Mouse (Mus musculus) ES-E14 (cell line): ENCODE results near the gene Il4ra. TPM values are rescaled to one million over a fixed set of nuclear protein-coding genes. Genes with fewer than 3 reads are reported as not detected.

Experiments
- DNase-seq: peaks from one replicate; pipeline ENCODE4 v3.0.0-alpha.2; 2013; ENCODE audit warnings: low read depth, low spot score
- H3K27ac ChIP-seq: 2 replicates; pipeline ENCODE4 v1.5.1; 2012; ENCODE audit warnings: low read depth, mild to moderate bottlenecking, low read length, moderate library complexity, mixed read lengths; ENCODE audit not compliant: poor library complexity, insufficient read depth, severe bottlenecking
- H3K36me3 ChIP-seq: 2 replicates; pipeline ENCODE4 v1.6.1; 2012; ENCODE audit warnings: mild to moderate bottlenecking, low read length, moderate library complexity, mixed read lengths; ENCODE audit not compliant: control insufficient read depth, poor library complexity, insufficient read depth, severe bottlenecking
- H3K4me1 ChIP-seq, 2 experiments: fragments of 150-350 bp in 1 of 2; sonication (generic) in 1 of 2; 2 replicates each; pipeline ENCODE4 v1.6.1; 2012; ENCODE audit warnings: low read length in 2 of 2, mild to moderate bottlenecking in 1 of 2, mixed read lengths in 1 of 2; ENCODE audit not compliant: control insufficient read depth in 2 of 2, insufficient read depth in 2 of 2, poor library complexity in 1 of 2
- H3K4me3 ChIP-seq, 2 experiments: fragments of 150-350 bp in 1 of 2; sonication (generic) in 1 of 2; 2 replicates each; pipeline ENCODE4 v1.5.1; 2012; ENCODE audit warnings: low read length in 2 of 2, low read depth in 1 of 2, mild to moderate bottlenecking in 1 of 2, mixed read lengths in 1 of 2; ENCODE audit not compliant: insufficient read depth in 1 of 2, poor library complexity in 1 of 2, severe bottlenecking in 1 of 2
- H3K9ac ChIP-seq: 2 replicates; pipeline ENCODE4 v1.6.1; 2012; ENCODE audit warnings: low read depth, mild to moderate bottlenecking, low read length, mixed read lengths; ENCODE audit not compliant: poor library complexity, insufficient read depth, severe bottlenecking
- H3K9me3 ChIP-seq: fragments of 150-350 bp; sonication (generic); 2 replicates; pipeline ENCODE4 v1.6.1; 2012; ENCODE audit warnings: low read depth, mild to moderate bottlenecking, low read length; ENCODE audit not compliant: control insufficient read depth, insufficient read depth
- CHD2 ChIP-seq: IDR thresholded peaks from 2 replicates; pipeline ENCODE4 v1.6.1; 2014; ENCODE audit warnings: mild to moderate bottlenecking, low read depth, low read length, inconsistent platforms
- HCFC1 ChIP-seq: IDR thresholded peaks from 2 replicates; pipeline ENCODE4 v1.6.1; 2012; ENCODE audit warnings: low read length, inconsistent platforms, borderline replicate concordance; ENCODE audit not compliant: insufficient read depth
- MAFK ChIP-seq: IDR thresholded peaks from 2 replicates; pipeline ENCODE4 v1.6.1; 2014; ENCODE audit warnings: mild to moderate bottlenecking, low read depth, low read length, inconsistent platforms; ENCODE audit not compliant: insufficient read depth
- ZC3H11A ChIP-seq: IDR thresholded peaks from 2 replicates; pipeline ENCODE4 v1.6.1; 2012; ENCODE audit warnings: low read depth, mild to moderate bottlenecking, inconsistent platforms, low read length, borderline replicate concordance
- ZNF384 ChIP-seq: IDR thresholded peaks from 2 replicates; pipeline ENCODE4 v1.6.1; 2012; ENCODE audit warnings: low read depth, low read length, inconsistent platforms
- in situ Hi-C, 2 experiments: fragments of 600-800 bp; cut with MboI; formaldehyde crosslinking; loops; one replicate each; pipeline ENCODE4 v1.15.1; 2025; ENCODE audit warnings: low sequenced_read_pairs in 2 of 2, inconsistent platforms in 1 of 2; ENCODE audit not compliant: unreplicated experiment in 2 of 2
- total RNA-seq: library from RNA; depleted of rRNA; stranded (reverse); fragments of 300-350 nt; gene quantifications from 2 replicates; pipeline ENCODE4 v1.2.3, GENCODE M21; 2012

Il4ra gene
- total RNA-seq, 1 experiment: 3.4 TPM

DNA sequence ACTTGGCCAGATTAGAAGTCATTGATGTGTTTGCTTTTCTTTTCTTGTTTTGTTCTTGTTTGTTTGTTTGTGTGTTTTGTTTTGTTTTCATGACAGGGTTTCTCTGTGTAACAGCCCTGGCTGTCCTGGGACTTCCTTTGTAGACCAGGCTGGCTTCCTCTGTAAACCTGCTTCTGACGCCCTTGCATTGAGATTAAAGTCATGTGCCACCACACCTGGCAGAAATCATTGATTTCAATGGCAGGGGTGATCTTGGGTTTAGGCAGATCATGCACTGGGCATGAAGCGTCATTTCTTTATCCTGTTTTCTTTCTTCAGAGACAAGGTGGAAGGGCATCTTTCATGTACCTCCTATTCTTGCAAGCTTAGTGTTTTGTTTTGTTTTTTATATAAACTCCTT lies 44.6 kb upstream of the Il4ra start:
- no peaks in the 10 kb centered on the region for H3K9me3 ChIP-seq
- in situ Hi-C loops: no loop called here
- H3K9ac ChIP-seq: no peak overlapping the region
- no peak overlapping the region for H3K4me3 ChIP-seq
- H3K27ac ChIP-seq: no peak overlapping the region
- H3K4me1 ChIP-seq: no peaks in the 10 kb centered on the region
- DNase-seq: no peak
- H3K36me3 ChIP-seq: no peaks in the 10 kb centered on the region
- TF ChIP-seq ZNF384 (no peak), HCFC1 (no peak)

DNA sequence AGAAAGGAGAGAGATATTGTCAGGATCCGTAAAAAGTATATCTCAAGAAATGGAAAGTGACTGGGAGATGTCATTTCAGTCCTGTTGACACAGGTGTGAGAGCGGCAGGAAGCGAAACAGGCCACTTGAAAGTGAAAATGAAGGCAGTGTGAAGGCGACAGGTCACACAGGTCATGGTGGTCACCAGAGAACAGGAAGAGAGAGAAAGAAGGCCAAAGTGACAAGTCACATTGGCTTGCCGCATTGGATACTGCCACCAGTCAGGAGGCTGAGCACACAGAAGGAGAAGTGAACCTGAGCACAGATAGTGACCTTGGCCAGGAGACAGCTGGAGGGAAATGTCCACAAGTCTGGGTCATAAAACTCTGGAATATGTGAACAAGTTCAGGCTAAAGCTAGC lies 40.5 kb upstream of the Il4ra start:
- H3K36me3 ChIP-seq: no peaks in the 10 kb centered on the region
- no peak for DNase-seq
- in situ Hi-C loops: no loop called here
- H3K4me3 ChIP-seq: no peak overlapping the region
- no peak overlapping the region for H3K27ac ChIP-seq
- no peak overlapping the region for H3K9ac ChIP-seq
- TF ChIP-seq HCFC1 (no peak), ZC3H11A (no peak), ZNF384 (no peak), CHD2 (no peak), MAFK (no peak)
- H3K9me3 ChIP-seq: no peaks in the 10 kb centered on the region
- H3K4me1 ChIP-seq: no peaks in the 10 kb centered on the region

DNA sequence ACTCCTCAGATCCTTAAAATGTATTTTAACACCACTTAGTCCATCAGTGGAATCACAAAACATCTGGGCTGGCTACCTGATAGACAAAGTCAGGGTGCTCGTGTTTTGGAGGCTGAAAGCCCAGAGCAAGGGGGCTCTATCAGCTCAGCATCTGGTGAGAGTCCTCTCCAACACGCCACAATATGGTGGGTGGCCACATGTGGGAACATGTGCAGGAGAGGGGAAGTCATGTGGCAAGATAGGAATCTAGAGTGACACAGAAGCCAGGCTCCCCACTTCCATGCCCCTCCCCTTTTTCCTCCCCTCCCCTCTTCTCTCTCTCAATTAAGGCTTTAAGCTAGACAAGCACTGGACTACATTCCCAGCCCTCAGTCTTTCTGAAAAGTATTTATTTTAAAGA lies 40.1 kb upstream of the Il4ra start:
- H3K9me3 ChIP-seq: no peaks in the 10 kb centered on the region
- H3K4me1 ChIP-seq: no peaks in the 10 kb centered on the region
- no peak for DNase-seq
- H3K36me3 ChIP-seq: no peaks in the 10 kb centered on the region
- in situ Hi-C loops: no loop called here
- TF ChIP-seq ZNF384 (no peak), CHD2 (no peak), MAFK (no peak), ZC3H11A (no peak), HCFC1 (no peak)
- H3K4me3 ChIP-seq: no peak overlapping the region
- H3K27ac ChIP-seq: no peak overlapping the region
- H3K9ac ChIP-seq: no peak overlapping the region

DNA sequence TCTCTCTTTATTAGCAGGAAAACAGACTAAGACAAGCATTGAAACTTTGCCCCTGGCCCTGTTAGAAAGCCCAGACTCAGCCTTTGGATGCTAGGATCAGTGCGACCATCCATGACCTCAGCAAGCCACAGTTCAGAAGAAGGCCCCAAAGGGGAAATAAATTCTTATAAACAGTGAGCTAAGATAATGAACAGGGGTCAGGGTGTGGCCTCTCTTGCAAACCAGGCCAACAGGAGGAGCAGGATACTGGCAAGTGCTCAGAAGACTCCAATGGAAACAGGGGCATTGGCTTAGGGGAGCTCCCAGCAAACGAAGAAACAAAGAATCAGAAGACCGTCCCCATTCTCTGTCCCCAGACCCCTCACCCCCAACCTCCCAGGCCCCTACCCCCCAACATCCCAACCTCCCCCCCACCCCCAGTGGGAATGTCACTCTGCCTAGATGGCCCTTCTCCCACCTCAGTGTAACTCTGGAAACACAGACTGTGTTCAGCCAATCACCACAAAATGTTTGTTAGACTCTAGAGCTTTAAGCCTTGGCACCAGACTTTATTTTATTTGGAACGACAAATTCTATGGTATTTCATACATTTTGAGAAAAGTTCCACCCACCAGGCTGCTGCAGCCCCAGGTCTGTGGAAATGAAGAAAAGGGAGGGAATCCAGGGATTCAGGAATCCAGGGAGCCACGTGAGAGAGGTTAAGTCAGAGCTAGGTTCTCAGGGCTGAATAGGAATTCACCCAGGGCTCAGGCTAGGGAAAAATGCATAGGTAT lies 36.7 kb upstream of the Il4ra start:
- H3K9me3 ChIP-seq: no peaks in the 10 kb centered on the region
- DNase-seq: no peak
- no peaks in the 10 kb centered on the region for H3K36me3 ChIP-seq
- H3K4me3 ChIP-seq: no peak overlapping the region
- no peak for TF ChIP-seq CHD2
- no peak for TF ChIP-seq ZNF384
- TF ChIP-seq MAFK: no peak
- no peak for TF ChIP-seq ZC3H11A
- no peak for TF ChIP-seq HCFC1
- in situ Hi-C loops: no loop called here
- H3K4me1 ChIP-seq: no peaks in the 10 kb centered on the region
- no peak overlapping the region for H3K27ac ChIP-seq
- no peak overlapping the region for H3K9ac ChIP-seq

DNA sequence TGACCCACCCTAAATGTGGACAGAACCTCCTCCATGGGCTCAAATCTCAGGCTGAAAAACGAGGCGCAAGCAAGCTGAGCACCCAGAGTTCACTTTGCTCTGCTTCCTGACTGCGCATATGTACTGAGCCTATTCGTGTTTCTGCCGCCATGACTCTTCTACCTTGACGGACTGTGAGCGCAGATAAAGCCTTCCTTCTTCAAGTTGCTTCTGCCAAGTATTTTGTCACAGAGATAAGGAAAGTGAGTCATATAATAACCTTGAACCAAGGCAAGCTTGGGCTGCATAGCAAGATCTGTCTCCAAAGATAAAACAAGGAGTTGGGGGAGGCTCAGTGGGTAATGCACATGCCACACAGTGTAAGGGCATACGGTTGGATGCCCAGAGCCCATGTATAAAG lies 35.2 kb upstream of the Il4ra start:
- no peaks in the 10 kb centered on the region for H3K9me3 ChIP-seq
- no peak overlapping the region for H3K4me3 ChIP-seq
- H3K36me3 ChIP-seq: no peaks in the 10 kb centered on the region
- H3K27ac ChIP-seq: no peak overlapping the region
- DNase-seq: no peak
- in situ Hi-C loops: no loop called here
- H3K9ac ChIP-seq: no peak overlapping the region
- no peaks in the 10 kb centered on the region for H3K4me1 ChIP-seq
- no peak for TF ChIP-seq HCFC1
- TF ChIP-seq CHD2: no peak
- TF ChIP-seq MAFK: no peak
- TF ChIP-seq ZC3H11A: no peak
- no peak for TF ChIP-seq ZNF384
